Mouse (Mus musculus): ENCODE results near the gene Ets2.

Gene Ets2

GRCm38 (mm10) chr16:95767246-95767645 is 65.4 kb downstream of the Ets2 start:
- DNase-seq (ENCODE audit: extremely low read depth, low read depth), result no peak

- DNase-seq (ENCODE audit: extremely low read depth, low read depth), result no peak
Observed at GRCm38 (mm10) chr16:95769066-95769995, 67.5 kb downstream of the Ets2 start.

GRCm38 (mm10) chr16:95769996-95770334 is 68.1 kb downstream of the Ets2 start:
- DNase-seq (ENCODE audit: extremely low read depth, low read depth), result no peak

- no peak for DNase-seq (ENCODE audit: extremely low read depth, low read depth)
Observed at GRCm38 (mm10) chr16:95770402-95770801, 68.5 kb downstream of the Ets2 start.
